Mouse (Mus musculus) liver, embryonic 12.5 days (tissue): Measurements from ENCODE around the gene Rapgef1. TPM values are rescaled to one million over a fixed set of nuclear protein-coding genes. Genes with fewer than 3 reads are reported as not detected.

Source experiments
- ATAC-seq: fragments of 200-750 bp; cut with Nextera tagmentation; 2 replicates; pipeline ENCODE4 v1.8.0; 2017; ENCODE audit warnings: moderate number of reproducible peaks, mild to moderate bottlenecking, moderate library complexity
- H3K27ac ChIP-seq: fragments of 300-500 bp; sonication (generic); 2 replicates; pipeline ENCODE4 v1.5.1; 2016; ENCODE audit warnings: mild to moderate bottlenecking
- H3K27me3 ChIP-seq: fragments of 300-500 bp; sonication (generic); replicated peaks from 2 replicates; pipeline ENCODE4 v1.6.1; 2016; ENCODE audit warnings: mild to moderate bottlenecking, moderate library complexity
- H3K36me3 ChIP-seq: fragments of 300-500 bp; sonication (generic); 2 replicates; pipeline ENCODE4 v1.6.1; 2016; ENCODE audit warnings: mild to moderate bottlenecking, moderate library complexity
- H3K4me1 ChIP-seq: fragments of 300-500 bp; sonication (generic); 2 replicates; pipeline ENCODE4 v1.6.1; 2016
- H3K4me2 ChIP-seq: fragments of 300-500 bp; sonication (generic); 2 replicates; pipeline ENCODE4 v1.6.1; 2016; ENCODE audit warnings: mild to moderate bottlenecking, moderate library complexity
- H3K4me3 ChIP-seq: fragments of 300-500 bp; sonication (generic); 2 replicates; pipeline ENCODE4 v1.5.1; 2016; ENCODE audit warnings: mild to moderate bottlenecking, moderate library complexity
- H3K9ac ChIP-seq: fragments of 300-500 bp; sonication (generic); 2 replicates; pipeline ENCODE4 v1.6.1; 2016; ENCODE audit warnings: mild to moderate bottlenecking, moderate library complexity
- H3K9me3 ChIP-seq: fragments of 300-500 bp; sonication (generic); replicated peaks from 2 replicates; pipeline ENCODE4 v1.6.1; 2016; ENCODE audit warnings: mild to moderate bottlenecking, moderate library complexity
- WGBS: fragments of 180-500 bp; shearing (Covaris S2); methylation state at CpG from one replicate; pipeline ENCODE4 v1.1.7; 2016; ENCODE audit not compliant: insufficient replicate concordance; 5-methylcytosine and 5-hydroxymethylcytosine counted together
- polyA plus RNA-seq: library from polyadenylated mRNA; unstranded; fragments of >200 nt; fragmentation: Nextera tagmentation; extraction: Ambion mirVana; gene quantifications from 2 replicates; pipeline ENCODE4 v1.2.1, GENCODE M21; 2016

Gene Rapgef1
- polyA plus RNA-seq, 1 experiment from 2014 or later = 10.1 TPM

DNA sequence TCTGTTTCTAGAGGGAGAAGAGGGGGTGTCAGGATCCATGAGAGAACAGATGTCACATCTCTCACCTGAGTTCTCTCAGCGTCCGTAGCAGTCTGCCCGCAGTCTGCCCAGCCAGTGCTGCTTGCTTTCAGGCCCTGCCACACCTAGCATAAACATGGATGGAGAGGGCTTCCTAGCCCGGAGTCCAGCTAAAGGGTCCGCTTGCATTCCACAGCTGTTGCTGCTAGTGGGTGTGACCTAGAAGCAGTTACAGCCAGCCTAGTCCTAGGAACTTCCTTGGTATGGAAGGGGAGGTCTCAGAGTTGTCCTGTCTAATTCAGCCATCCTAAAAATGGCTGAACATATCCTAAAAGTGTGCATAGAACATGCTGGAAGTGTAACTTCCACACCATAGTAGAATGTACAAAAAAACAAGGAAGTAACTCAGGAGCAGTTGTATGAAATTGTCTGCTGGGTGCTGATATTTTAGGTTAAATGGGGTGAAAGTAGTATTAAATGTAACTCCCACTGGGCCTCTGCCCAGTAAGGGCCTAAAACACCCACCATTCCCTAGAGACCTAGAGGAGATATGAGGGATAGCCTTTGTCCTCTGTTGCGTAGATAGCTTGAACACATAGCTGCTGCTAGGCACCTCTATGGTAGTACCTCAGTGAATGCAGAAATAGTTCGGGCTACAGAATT is 48.6 kb downstream of the Rapgef1 start:
- H3K36me3 ChIP-seq = no peaks in the 10 kb centered on the region
- no peak overlapping the region for H3K9ac ChIP-seq
- no peak overlapping the region for H3K4me2 ChIP-seq
- 81% methylated on average over 7 of the region's 7 CpGs for WGBS
- ATAC-seq = no peak
- peaks cover 81% of the 10 kb centered on the region for H3K4me1 ChIP-seq
- H3K4me3 ChIP-seq = no peak overlapping the region
- no peaks in the 10 kb centered on the region for H3K9me3 ChIP-seq
- no peaks in the 10 kb centered on the region for H3K27me3 ChIP-seq
- no peak overlapping the region for H3K27ac ChIP-seq

DNA sequence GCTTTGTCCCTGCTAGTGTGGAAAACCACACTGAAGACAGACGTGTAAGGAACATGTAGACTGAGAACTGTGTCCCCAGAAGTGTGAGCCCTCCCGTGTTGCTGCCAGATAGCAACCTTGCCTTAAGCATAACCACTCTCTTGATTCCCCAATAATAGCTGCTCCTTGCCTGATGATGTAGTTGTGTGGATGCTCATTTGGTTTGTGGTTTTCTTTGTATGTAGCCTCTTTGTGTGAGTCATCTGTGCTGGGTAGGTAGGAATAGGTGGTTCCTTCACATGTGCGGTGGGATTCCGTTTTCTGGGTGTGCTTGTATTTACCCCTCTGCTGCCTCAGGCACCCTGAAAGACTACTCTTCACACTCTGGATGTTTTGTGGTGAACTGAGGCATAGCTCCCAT is 49.4 kb downstream of the Rapgef1 start:
- no peak for ATAC-seq
- H3K9me3 ChIP-seq = no peaks in the 10 kb centered on the region
- no peaks in the 10 kb centered on the region for H3K27me3 ChIP-seq
- H3K36me3 ChIP-seq = no peaks in the 10 kb centered on the region
- no peak overlapping the region for H3K4me2 ChIP-seq
- no peak overlapping the region for H3K27ac ChIP-seq
- no peak overlapping the region for H3K9ac ChIP-seq
- H3K4me1 ChIP-seq = peaks cover 81% of the 10 kb centered on the region
- no peak overlapping the region for H3K4me3 ChIP-seq
- 69% methylated on average over 4 of the region's 4 CpGs for WGBS

DNA sequence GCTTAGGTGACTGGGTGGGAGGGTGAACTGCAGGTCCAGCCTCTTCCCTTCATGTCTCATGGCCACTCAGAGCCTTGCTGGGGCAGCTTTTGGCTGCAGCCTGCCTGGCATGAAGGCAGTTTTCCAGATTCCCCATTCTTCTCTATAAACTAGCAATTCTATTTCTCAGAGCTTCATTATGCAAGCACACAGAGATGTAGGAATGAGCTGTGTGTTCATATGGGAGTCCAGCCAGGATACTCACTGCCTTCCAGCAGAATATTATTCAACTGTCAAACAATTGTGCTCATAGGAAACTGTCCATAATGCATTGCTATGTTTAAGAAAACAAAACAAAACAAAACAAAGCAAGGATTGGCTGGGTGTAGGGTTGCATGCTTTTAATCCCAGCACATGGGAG is 50.2 kb downstream of the Rapgef1 start:
- H3K27me3 ChIP-seq = no peaks in the 10 kb centered on the region
- H3K4me2 ChIP-seq = no peak overlapping the region
- H3K9ac ChIP-seq = no peak overlapping the region
- peaks cover 80% of the 10 kb centered on the region for H3K4me1 ChIP-seq
- H3K27ac ChIP-seq = no peak overlapping the region
- H3K9me3 ChIP-seq = no peaks in the 10 kb centered on the region
- H3K4me3 ChIP-seq = no peak overlapping the region
- H3K36me3 ChIP-seq = no peaks in the 10 kb centered on the region
- no peak for ATAC-seq

DNA sequence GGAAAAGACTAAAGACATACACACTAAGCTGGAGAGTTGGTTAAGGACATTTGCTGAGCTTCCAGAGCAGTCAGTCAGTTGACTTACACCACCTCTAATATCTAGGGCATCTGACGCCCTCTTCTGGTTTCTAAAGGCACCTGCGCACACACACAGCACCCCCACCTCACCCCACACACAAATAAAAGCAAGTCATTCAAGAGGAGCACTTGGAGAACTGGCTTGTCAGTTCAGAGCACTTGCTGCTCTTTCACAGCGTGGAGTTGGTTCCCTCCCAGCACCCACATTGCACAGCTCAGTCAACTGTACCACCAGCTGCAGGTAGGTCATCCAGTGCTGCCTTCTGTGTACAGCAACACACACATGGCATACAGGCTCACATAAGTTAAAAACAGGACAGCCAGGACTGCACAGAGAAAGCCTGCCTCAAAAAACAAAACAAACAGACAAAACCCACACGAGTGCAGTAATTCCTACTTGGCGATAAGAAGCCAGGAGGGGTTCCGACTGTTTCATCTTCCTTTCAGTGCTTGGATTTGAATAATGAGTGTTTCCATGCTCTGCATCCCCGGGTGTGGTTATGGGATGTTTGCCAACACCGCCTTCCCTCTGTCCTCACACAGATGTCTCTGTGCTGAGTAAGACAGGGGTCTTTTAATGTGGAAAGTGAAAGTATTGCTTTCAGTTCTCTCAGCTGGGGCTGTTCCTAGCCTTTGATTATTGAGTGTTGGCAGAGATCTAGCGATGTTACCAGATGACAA is 50.9 kb downstream of the Rapgef1 start:
- no peak for ATAC-seq
- no peak overlapping the region for H3K4me2 ChIP-seq
- 65% methylated on average over 9 of the region's 9 CpGs for WGBS

DNA sequence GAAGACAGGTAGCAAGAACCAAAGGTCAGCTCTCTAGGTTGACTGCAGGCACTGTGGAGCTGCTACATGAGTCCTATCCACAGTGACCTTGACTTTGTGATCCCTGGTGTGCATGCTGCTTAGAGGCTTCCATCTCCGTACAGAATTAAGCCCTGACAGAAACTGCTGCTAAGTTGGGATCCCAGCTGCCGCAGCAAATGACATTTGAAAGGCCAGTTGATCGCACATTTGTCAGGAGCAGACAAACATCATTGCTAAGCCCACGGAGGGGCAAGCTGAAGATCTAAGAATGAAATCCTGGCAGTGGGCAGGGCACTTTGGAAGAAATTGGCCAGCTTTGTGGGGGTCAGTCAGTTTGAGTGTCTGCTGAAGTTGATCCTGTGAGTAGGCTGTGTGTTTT is 51.9 kb downstream of the Rapgef1 start:
- H3K4me3 ChIP-seq = no peak overlapping the region
- ATAC-seq = no peak
- H3K27ac ChIP-seq = no peak overlapping the region
- H3K27me3 ChIP-seq = no peaks in the 10 kb centered on the region
- 71% methylated on average over 4 of the region's 4 CpGs for WGBS
- H3K36me3 ChIP-seq = no peaks in the 10 kb centered on the region
- no peak overlapping the region for H3K4me2 ChIP-seq
- H3K9me3 ChIP-seq = no peaks in the 10 kb centered on the region
- peaks cover 78% of the 10 kb centered on the region for H3K4me1 ChIP-seq
- no peak overlapping the region for H3K9ac ChIP-seq

More for the DNA sequence above, 50.9 kb downstream of the Rapgef1 start:
- Histone ChIP-seq H3K4me3 (no peak overlapping the region), H3K9me3 (no peaks in the 10 kb centered on the region), H3K27ac (no peak overlapping the region), H3K4me1 (peaks cover 82% of the 10 kb centered on the region), H3K9ac (no peak overlapping the region), H3K27me3 (no peaks in the 10 kb centered on the region), H3K36me3 (no peaks in the 10 kb centered on the region)

DNA sequence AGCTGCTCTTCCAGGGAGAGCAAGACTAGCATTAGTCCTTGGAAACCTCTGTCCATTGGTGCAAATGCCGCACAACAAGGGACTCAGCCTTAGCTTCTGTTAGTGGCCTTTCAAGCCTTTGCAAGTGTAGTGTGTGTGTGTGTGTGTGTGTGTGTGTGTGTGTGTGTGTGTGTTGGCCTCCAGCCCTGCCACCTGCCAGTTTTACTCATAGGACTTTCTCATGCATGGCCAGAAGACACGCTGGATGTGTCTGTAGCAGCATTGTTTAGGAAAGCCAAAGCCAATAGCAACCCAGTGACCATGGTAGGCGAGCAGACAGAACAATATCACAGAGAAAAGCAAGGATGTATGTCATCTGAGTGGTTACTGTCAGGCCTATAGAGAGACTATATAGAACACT is 52.3 kb downstream of the Rapgef1 start:
- H3K27ac ChIP-seq = no peak overlapping the region
- no peak for ATAC-seq
- no peaks in the 10 kb centered on the region for H3K9me3 ChIP-seq
- no peak overlapping the region for H3K9ac ChIP-seq
- H3K4me2 ChIP-seq = no peak overlapping the region
- 74% methylated on average over 3 of the region's 3 CpGs for WGBS
- peaks cover 77% of the 10 kb centered on the region for H3K4me1 ChIP-seq
- H3K36me3 ChIP-seq = no peaks in the 10 kb centered on the region
- H3K27me3 ChIP-seq = no peaks in the 10 kb centered on the region
- H3K4me3 ChIP-seq = no peak overlapping the region

DNA sequence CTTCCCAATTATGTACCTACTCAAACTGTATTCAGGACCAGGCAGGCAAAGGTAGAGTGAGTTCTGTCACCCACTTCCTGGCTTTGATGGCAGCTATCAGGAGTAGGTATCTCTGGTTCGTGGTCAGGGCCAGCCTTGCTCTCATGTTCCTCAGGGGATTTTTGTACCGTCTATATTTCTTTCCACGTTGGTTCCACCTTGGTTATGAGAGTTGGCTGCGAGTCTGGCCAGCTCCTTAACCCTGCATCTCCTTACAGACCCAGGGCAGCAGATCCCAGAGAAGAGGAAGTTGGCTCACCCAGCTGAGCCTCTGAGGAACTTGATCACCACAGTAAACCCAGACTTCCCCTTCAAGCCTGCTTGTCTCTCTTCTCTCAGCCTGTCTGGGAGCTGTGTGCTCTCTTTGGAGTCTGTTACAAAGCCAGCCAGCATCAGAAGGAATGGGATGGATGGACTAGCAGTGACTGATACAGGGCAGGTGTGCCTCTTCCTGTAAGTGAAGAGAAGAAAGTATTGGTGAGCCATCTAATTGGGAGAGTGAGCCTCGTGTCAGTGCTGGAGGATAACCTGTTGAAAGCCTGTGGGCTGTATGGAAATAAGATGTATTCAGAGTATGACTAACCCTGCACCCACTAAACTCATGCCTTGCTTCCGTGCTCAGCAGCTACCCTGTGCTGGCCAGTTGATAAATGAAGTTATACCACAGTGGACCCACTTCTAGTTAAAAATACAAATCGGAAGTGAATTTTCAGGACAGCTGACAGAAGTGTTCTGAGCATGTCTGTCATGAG is 53.4 kb downstream of the Rapgef1 start:
- H3K4me3 ChIP-seq = no peak overlapping the region
- H3K4me2 ChIP-seq = no peak overlapping the region
- peaks cover 71% of the 10 kb centered on the region for H3K4me1 ChIP-seq
- WGBS = 34% methylated on average over 7 of the region's 7 CpGs
- no peaks in the 10 kb centered on the region for H3K36me3 ChIP-seq
- no peaks in the 10 kb centered on the region for H3K9me3 ChIP-seq
- no peak for ATAC-seq
- no peak overlapping the region for H3K27ac ChIP-seq
- H3K27me3 ChIP-seq = no peaks in the 10 kb centered on the region
- H3K9ac ChIP-seq = no peak overlapping the region

DNA sequence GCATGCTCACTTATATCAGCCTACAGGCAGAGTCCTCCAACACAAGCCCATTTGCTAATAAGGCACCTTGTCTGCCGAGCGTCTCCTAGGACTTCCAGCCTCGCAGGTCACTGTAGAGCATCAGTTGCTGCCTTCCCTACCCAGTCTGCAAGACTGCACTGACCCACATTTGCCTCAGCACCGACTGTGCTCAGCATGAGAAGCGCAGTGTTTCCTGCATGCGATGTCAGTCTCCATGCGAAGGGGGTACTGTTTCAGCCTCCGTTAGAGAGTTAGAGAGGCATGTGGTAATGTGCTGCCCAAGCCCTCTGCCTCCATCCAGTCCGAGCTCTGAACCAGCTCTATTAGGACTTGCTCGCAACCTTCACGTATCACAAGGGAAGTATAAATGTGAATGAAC is 54.6 kb downstream of the Rapgef1 start:
- Histone ChIP-seq H3K27me3 (no peaks in the 10 kb centered on the region), H3K4me1 (peaks cover 73% of the 10 kb centered on the region), H3K27ac (no peak overlapping the region), H3K4me3 (no peak overlapping the region), H3K36me3 (0 out of 2 replicates have a peak, but pooled peaks cover 1% of the 10 kb centered on the region), H3K9ac (no peak overlapping the region), H3K9me3 (no peaks in the 10 kb centered on the region), H3K4me2 (no peak overlapping the region)
- 80% methylated on average over 11 of the region's 11 CpGs for WGBS
- ATAC-seq = no peak

DNA sequence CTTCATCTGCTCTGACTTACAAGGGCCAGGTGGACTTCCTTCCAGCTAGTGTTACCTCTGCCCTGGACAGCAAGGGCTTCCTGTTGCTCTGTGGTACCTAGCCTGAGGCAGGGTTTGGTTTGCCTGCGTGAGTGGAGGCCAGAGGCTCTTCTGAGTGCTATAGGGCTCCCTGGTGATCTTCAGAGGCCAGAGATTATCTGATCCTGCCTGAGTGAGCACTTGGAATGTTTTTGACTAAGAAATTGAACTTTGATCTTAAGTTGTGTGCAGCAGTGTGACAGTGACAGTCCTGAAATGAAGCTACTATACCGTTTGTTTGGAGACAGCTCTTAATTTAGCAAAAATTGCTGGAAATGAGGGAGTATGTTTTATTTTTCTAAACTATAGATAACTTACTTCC is 55.0 kb downstream of the Rapgef1 start:
- H3K9me3 ChIP-seq = no peaks in the 10 kb centered on the region
- no peak overlapping the region for H3K27ac ChIP-seq
- no peak overlapping the region for H3K9ac ChIP-seq
- H3K4me3 ChIP-seq = no peak overlapping the region
- H3K4me2 ChIP-seq = no peak overlapping the region
- peaks cover 71% of the 10 kb centered on the region for H3K4me1 ChIP-seq
- H3K36me3 ChIP-seq = peaks cover 5% of the 10 kb centered on the region
- WGBS = 66% methylated on average over 2 of the region's 2 CpGs
- no peaks in the 10 kb centered on the region for H3K27me3 ChIP-seq
- ATAC-seq = no peak

DNA sequence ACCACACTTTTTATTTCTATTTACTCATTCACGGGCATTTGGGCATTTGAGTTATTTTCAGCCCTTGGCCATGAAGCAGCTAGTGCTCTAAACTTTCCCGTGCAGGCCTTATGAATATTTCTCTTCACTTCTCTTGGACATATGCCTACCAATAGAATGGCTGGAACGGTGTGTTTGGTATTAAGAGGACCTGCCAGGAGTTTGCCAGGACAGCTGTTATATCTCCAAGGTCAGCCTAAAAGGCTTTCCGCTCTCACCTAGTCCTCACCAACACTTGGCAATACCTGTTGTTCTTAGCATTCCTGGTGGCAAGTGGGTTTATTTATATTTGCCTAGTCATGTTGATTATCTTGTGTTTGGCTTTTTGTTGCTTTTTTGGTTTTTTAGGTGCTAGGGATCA is 56.3 kb downstream of the Rapgef1 start:
- H3K4me1 ChIP-seq = peaks cover 58% of the 10 kb centered on the region
- ATAC-seq = no peak
- no peaks in the 10 kb centered on the region for H3K27me3 ChIP-seq
- H3K4me3 ChIP-seq = no peak overlapping the region
- no peak overlapping the region for H3K4me2 ChIP-seq
- no peaks in the 10 kb centered on the region for H3K9me3 ChIP-seq
- no peak overlapping the region for H3K27ac ChIP-seq
- 81% methylated on average over 4 of the region's 4 CpGs for WGBS
- no peak overlapping the region for H3K9ac ChIP-seq
- peaks cover 14% of the 10 kb centered on the region for H3K36me3 ChIP-seq

DNA sequence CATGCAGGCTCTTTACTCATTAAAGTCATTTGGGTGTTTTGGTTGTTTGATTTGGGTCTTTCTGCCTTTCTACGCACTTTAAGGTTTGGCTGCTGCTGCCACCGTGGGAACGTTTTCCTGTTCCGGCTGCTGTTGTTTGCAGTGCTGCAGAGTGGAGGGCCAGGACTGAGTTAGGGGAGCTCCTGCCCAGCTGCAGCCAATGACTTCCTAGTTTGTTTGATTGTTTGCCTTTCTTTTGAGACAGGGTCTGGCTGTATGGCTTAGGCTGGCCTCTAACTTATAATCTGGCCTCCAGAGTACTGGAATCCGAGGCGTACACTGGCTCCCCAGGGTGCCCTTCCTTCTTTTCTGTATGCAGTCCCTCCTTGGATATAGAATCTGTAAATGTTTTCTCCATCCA is 57.0 kb downstream of the Rapgef1 start:
- Histone ChIP-seq H3K4me1 (peaks cover 53% of the 10 kb centered on the region), H3K4me3 (no peak overlapping the region), H3K27ac (peak overlapping the region; percentile 46), H3K4me2 (no peak overlapping the region), H3K9ac (no peak overlapping the region), H3K9me3 (no peaks in the 10 kb centered on the region), H3K27me3 (no peaks in the 10 kb centered on the region), H3K36me3 (peaks cover 14% of the 10 kb centered on the region)
- ATAC-seq = no peak
- WGBS = 74% methylated on average over 6 of the region's 6 CpGs

DNA sequence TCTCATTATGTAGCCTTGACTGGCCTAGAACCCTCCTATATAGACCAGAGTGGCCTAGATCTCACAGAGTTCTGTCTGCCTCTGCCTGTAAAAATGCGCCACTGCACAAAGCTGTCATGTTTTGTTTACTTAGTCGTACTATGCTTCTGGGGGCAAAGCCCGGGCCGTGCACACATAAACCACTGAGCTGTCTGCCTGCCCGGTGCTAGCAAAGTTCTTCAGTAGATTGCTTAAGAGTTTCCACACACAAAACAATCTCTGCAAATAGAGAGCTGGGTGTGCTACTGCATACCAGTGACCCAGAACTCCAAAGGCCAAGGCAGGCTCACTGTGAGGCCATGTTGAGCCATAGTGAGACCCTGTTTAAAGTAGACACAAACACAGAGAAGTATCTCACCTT is 58.3 kb downstream of the Rapgef1 start:
- peak; percentile 71 for ATAC-seq
- 70% methylated on average over 5 of the region's 5 CpGs for WGBS
- no peak overlapping the region for H3K4me3 ChIP-seq
- peak overlapping the region; percentile 55; the same call in 1 of the 2 replicates for H3K27ac ChIP-seq
- H3K9me3 ChIP-seq = no peaks in the 10 kb centered on the region
- H3K4me1 ChIP-seq = peaks cover 50% of the 10 kb centered on the region
- no peaks in the 10 kb centered on the region for H3K27me3 ChIP-seq
- H3K4me2 ChIP-seq = no peak overlapping the region
- no peak overlapping the region for H3K9ac ChIP-seq
- peaks cover 14% of the 10 kb centered on the region for H3K36me3 ChIP-seq
